ENCODE assay signal across 25 mouse cellular contexts in genomic region chr1:16022537-16022936, GRCm38 (mm10).
"Had no signal": no experiment of that assay in that cellular context is flagged by ENCODE, and none has a peak within 500 bp of the region (broad histone marks: within the 10 kb centered on the region; RNA-seq: fewer than 3 reads in every experiment).

No protein-coding gene starts in this region.

- H3K27me3 ChIP-seq: embryonic facial prominence, embryonic 12.5 days; embryonic facial prominence, embryonic 13.5 days; embryonic facial prominence, embryonic 15.5 days; forebrain, embryonic 12.5 days; forebrain, embryonic 13.5 days; forebrain, embryonic 15.5 days had no signal

- H3K9ac ChIP-seq: embryonic facial prominence, embryonic 12.5 days; embryonic facial prominence, embryonic 13.5 days; embryonic facial prominence, embryonic 15.5 days; forebrain, embryonic 12.5 days; forebrain, embryonic 13.5 days; forebrain, embryonic 15.5 days; forebrain, postnatal 0 days had no signal

- H3K36me3 ChIP-seq: embryonic facial prominence, embryonic 10.5 days; embryonic facial prominence, embryonic 12.5 days; embryonic facial prominence, embryonic 13.5 days; embryonic facial prominence, embryonic 15.5 days; forebrain, embryonic 10.5 days; forebrain, embryonic 12.5 days; forebrain, embryonic 15.5 days; heart, embryonic 10.5 days had no signal

- H3K9me3 ChIP-seq: embryonic facial prominence, embryonic 10.5 days; embryonic facial prominence, embryonic 12.5 days; embryonic facial prominence, embryonic 13.5 days; embryonic facial prominence, embryonic 15.5 days; forebrain, embryonic 10.5 days; forebrain, embryonic 12.5 days; forebrain, embryonic 13.5 days; forebrain, embryonic 15.5 days; heart, embryonic 10.5 days had no signal

- DNase-seq: cerebellum, postnatal 10 days; cerebellum, postnatal 14 days; cerebellum, postnatal 25 days; cerebellum, postnatal 36 days; forebrain, postnatal 0 days; gastrocnemius, adult 2 months; gastrocnemius, postnatal 10 days; gastrocnemius, postnatal 14 days; gastrocnemius, postnatal 25 days; gastrocnemius, postnatal 36 days; heart, adult 18-20 months; heart, adult 2 months had no signal

- H3K27ac ChIP-seq: embryonic facial prominence, embryonic 10.5 days; embryonic facial prominence, embryonic 12.5 days; embryonic facial prominence, embryonic 13.5 days; embryonic facial prominence, embryonic 15.5 days; forebrain, embryonic 10.5 days; forebrain, embryonic 12.5 days; forebrain, embryonic 13.5 days; forebrain, embryonic 15.5 days; gastrocnemius, adult 2 months; heart, adult 2 months; heart, embryonic 10.5 days had no signal

- H3K4me3 ChIP-seq: embryonic facial prominence, embryonic 10.5 days; embryonic facial prominence, embryonic 12.5 days; embryonic facial prominence, embryonic 13.5 days; embryonic facial prominence, embryonic 15.5 days; erythroblast, embryonic 14.5 days; forebrain, embryonic 10.5 days; forebrain, embryonic 12.5 days; forebrain, embryonic 13.5 days; forebrain, embryonic 15.5 days; gastrocnemius, adult 2 months; heart, adult 2 months; heart, embryonic 10.5 days had no signal

- ATAC-seq: forebrain, embryonic 13.5 days; forebrain, embryonic 14.5 days; forebrain, embryonic 15.5 days; forebrain, embryonic 16.5 days; forebrain, postnatal 0 days had no signal

- H3K4me2 ChIP-seq: embryonic facial prominence, embryonic 12.5 days; embryonic facial prominence, embryonic 13.5 days; embryonic facial prominence, embryonic 15.5 days; forebrain, embryonic 12.5 days; forebrain, embryonic 13.5 days; forebrain, embryonic 15.5 days; heart, embryonic 11.5 days had no signal

- H3K4me1 ChIP-seq: embryonic facial prominence, embryonic 10.5 days; embryonic facial prominence, embryonic 12.5 days; embryonic facial prominence, embryonic 13.5 days; embryonic facial prominence, embryonic 15.5 days; forebrain, embryonic 10.5 days; forebrain, embryonic 12.5 days; forebrain, embryonic 13.5 days; forebrain, embryonic 15.5 days; heart, embryonic 10.5 days had no signal
